Mouse (Mus musculus) midbrain, embryonic 14.5 days (tissue): ENCODE measurements at regions not wholly inside any gene's neighbourhood (a gene's known extent, or its start where the extent isn't known, plus 50 kb on each side); places are given as distances from the start of the nearest gene placed in this dataset.
A peak's percentile ranks its signal among the peaks of the same experiment; 100 is the strongest.
"Not testable (repeated sequence)": the region's sequence is repeated elsewhere in the genome, so short reads cannot be mapped to it uniquely, and the experiment has no call there.

Experiments used
- ATAC-seq: fragments of 200-750 bp; cut with Nextera tagmentation; 2 replicates; pipeline ENCODE4 v1.8.0; 2017; ENCODE audit warnings: moderate number of reproducible peaks, moderate library complexity; ENCODE audit not compliant: low FRiP score, low TSS enrichment
- DNase-seq: peaks from one replicate; pipeline ENCODE4 v3.0.0-alpha.2; 2015
- H3K27ac ChIP-seq: fragments of 300-500 bp; sonication (generic); replicated peaks from 2 replicates; pipeline ENCODE4 v1.5.1; 2014; ENCODE audit warnings: mild to moderate bottlenecking, low read depth, low read length, moderate library complexity
- H3K27me3 ChIP-seq: fragments of 300-500 bp; sonication (generic); 2 replicates; pipeline ENCODE4 v1.6.1; 2014; ENCODE audit warnings: low read length, control low read depth, mixed read lengths; ENCODE audit not compliant: control insufficient read depth, insufficient read depth
- H3K36me3 ChIP-seq: fragments of 300-500 bp; sonication (generic); 2 replicates; pipeline ENCODE4 v1.6.1; 2014; ENCODE audit warnings: low read length, control low read depth; ENCODE audit not compliant: control insufficient read depth, insufficient read depth
- H3K4me1 ChIP-seq: fragments of 300-500 bp; sonication (generic); 2 replicates; pipeline ENCODE4 v1.6.1; 2014; ENCODE audit warnings: mild to moderate bottlenecking, antibody characterized with exemption, low read length, control low read depth; ENCODE audit not compliant: control insufficient read depth, insufficient read depth
- H3K4me2 ChIP-seq: fragments of 300-500 bp; sonication (generic); 2 replicates; pipeline ENCODE4 v1.6.1; 2014; ENCODE audit warnings: mild to moderate bottlenecking, low read length, moderate library complexity
- H3K4me3 ChIP-seq: fragments of 300-500 bp; sonication (generic); replicated peaks from 2 replicates; pipeline ENCODE4 v1.5.1; 2014; ENCODE audit warnings: low read depth, low read length
- H3K9ac ChIP-seq: fragments of 300-500 bp; sonication (generic); replicated peaks from 2 replicates; pipeline ENCODE4 v1.6.1; 2014; ENCODE audit warnings: mild to moderate bottlenecking, low read length, moderate library complexity
- H3K9me3 ChIP-seq: fragments of 300-500 bp; sonication (generic); 2 replicates; pipeline ENCODE4 v1.6.1; 2016; ENCODE audit warnings: low read length, control low read depth, mixed read lengths; ENCODE audit not compliant: control insufficient read depth
- WGBS: fragments of 180-500 bp; shearing (Covaris S2); extraction: QIAGEN DNeasy Blood & Tissue Kit; methylation state at CpG from one replicate; pipeline ENCODE4 v1.1.7; 2014; 5-methylcytosine and 5-hydroxymethylcytosine counted together

DNA sequence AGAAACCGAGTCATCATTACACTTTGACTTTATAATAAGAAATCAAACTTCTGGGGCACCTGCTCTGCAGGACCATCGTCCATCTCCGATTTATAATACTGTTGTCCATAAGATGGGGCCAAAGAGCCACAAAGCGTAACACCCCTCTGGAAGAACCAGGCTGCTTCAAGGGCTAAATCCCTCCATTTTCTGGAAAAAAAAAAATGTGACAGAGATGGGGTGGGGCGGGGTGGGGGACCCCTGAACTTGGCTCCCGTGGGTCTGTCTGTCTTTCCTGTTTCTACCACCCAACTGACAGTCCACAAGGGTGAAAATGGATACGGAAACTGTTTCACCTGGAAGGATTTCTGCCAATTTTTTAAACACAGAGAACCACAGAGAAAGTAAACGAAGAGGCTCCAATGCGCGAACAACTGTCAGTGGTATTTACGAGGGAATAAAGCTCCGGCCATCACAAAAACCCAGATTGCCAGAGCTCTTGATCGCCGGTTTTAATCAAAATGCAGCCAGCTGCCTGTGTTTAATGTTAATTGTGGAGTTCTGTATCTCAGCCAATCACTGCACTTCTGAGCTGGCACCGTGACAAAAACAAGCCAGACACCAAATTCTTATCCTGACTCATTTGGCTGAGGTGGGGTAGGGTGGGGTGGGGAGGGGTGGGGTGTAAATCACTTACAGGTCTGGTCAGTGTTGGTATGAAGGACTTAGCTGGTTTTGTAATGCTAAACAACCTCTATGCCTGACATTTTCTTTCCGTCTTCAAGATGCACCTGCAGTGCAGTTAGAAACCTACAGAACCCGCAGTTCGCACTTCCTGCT, 122.5 kb upstream of the Dapk1 start:
- no peak overlapping the region for H3K27ac ChIP-seq
- ATAC-seq = peak; percentile 59; the same call in 1 of the 2 replicates

DNA sequence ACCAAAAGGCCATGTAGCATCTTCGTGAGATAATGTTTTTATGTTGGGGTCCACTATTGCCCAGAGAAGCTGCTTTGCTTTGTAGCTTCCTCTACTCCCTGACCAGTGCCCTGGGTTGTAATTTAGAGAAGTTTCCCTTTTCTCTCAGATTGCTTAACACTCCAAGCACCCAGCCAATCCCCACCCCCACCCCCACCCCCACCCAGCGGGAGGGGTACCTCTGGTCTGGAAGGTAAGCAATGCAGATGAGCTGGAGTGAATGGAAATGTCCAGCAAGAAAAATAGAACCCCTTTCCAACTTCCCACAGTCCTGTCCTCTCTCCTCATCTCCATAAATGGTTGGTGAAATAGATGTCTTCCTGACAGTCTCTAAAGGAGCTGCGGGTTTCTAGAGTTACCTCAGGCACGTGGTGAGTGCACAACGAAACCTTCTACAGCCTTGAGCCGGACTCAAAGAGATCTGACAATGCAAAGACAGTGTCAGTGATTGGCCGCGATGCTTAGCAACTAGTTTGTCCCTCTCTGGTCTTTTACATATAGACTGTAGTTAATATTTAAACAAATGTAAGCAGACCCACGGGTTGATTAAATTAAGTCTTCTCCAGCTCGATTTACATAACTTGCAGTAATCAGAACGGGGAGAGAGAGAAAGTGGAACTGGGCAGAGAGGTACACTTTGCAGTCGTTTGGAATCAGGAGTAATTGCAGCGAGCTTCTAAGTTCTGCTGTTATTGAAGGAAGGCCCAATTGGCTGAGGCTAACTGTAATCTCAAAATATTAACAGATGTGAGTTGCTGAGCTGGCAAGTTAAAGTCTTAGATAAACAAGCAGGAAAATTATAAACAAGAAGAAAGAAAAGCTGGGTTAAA, 121.7 kb upstream of the Dapk1 start:
- DNase-seq (peak; percentile 30), ATAC-seq (no peak; the same call in 1 of the 2 replicates)
- Histone ChIP-seq H3K4me1 (peaks cover 15% of the 10 kb centered on the region), H3K27ac (no peak overlapping the region), H3K27me3 (peaks cover 4% of the 10 kb centered on the region; the same call in 1 of the 2 replicates), H3K4me2 (peak overlapping the region; percentile 71), H3K9ac (no peak overlapping the region), H3K9me3 (no peaks in the 10 kb centered on the region), H3K4me3 (no peak overlapping the region), H3K36me3 (no peaks in the 10 kb centered on the region)
- 13% methylated on average over 13 of the region's 13 CpGs for WGBS

More for the DNA sequence above, 122.5 kb upstream of the Dapk1 start:
- H3K36me3 ChIP-seq = no peaks in the 10 kb centered on the region
- peak overlapping the region; percentile 71 for H3K4me2 ChIP-seq
- WGBS = 7% methylated on average over 18 of the region's 18 CpGs
- peak overlapping the region; percentile 44; the same call in 1 of the 2 replicates for H3K9ac ChIP-seq
- peak overlapping the region; percentile 32 for H3K4me3 ChIP-seq
- H3K4me1 ChIP-seq = peaks cover 15% of the 10 kb centered on the region
- H3K9me3 ChIP-seq = no peaks in the 10 kb centered on the region
- DNase-seq = peak; percentile 87
- H3K27me3 ChIP-seq = peaks cover 4% of the 10 kb centered on the region; the same call in 1 of the 2 replicates

DNA sequence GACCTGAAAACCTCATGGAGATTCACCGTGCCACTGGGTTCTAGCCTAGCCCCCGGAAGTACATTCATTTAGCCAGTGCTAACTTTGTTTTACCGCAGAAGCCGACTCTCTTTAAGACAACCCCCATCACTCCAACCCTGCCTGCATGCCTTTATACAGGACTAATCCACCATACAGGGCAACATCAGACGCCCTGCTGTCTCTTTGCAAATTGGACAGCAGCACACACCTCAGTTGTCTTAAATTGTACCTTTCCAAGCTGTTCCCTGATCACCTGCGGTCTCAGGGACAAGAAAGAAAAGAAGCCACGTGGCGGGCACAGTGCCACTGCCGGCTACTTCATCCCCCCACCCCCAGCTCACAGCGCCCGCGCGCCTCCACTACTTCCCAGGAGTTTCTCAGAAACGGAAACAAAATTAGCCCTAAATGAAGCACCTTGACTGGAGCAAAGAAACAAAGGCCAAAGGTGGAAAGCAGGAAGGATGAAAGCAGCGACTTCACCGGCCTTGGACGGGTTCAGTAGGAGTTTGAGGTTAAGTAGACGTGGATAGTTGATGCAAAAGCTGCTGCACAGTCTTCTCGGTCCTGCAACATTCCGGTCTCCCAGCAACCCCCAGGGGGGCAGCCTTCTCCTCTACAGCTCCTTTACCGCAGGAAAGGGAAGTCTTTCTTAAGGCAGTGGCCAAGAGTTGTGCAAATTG, 120.9 kb upstream of the Dapk1 start:
- DNase-seq = peak; percentile 52
- ATAC-seq = no peak
- H3K36me3 ChIP-seq = no peaks in the 10 kb centered on the region
- 4% methylated on average over 21 of the region's 21 CpGs for WGBS
- no peaks in the 10 kb centered on the region for H3K9me3 ChIP-seq
- H3K4me3 ChIP-seq = no peak overlapping the region
- no peak overlapping the region for H3K27ac ChIP-seq
- H3K27me3 ChIP-seq = peaks cover 4% of the 10 kb centered on the region; the same call in 1 of the 2 replicates
- H3K9ac ChIP-seq = no peak overlapping the region
- peak overlapping the region; percentile 37 for H3K4me2 ChIP-seq
- peaks cover 15% of the 10 kb centered on the region for H3K4me1 ChIP-seq

DNA sequence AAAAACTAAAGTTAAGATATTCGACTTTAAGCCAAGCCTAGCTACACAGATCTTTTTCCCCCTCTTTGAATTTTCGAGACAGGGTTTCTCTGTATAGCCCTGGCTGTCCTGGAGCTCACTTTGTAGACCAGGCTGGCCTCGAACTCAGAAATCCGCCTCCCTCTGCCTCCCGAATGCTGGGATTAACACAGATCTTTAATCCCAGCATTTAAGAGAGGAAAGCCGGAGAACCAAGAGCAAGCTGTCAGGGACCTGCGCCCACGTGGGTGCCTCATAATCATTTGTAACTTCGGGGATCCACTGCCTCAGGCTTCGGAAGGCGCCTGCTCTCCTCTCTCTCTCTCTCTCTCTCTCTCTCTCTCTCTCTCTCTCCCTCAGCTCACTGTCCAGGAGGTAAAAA, 120.3 kb upstream of the Dapk1 start:
- H3K9me3 ChIP-seq, H3K27ac ChIP-seq, H3K27me3 ChIP-seq, H3K36me3 ChIP-seq, H3K4me2 ChIP-seq, DNase-seq, H3K9ac ChIP-seq, H3K4me3 ChIP-seq, ATAC-seq: not testable (repeated sequence)
- H3K4me1 ChIP-seq = peaks cover 15% of the 10 kb centered on the region
- 64% methylated on average over 11 of the region's 11 CpGs for WGBS

DNA sequence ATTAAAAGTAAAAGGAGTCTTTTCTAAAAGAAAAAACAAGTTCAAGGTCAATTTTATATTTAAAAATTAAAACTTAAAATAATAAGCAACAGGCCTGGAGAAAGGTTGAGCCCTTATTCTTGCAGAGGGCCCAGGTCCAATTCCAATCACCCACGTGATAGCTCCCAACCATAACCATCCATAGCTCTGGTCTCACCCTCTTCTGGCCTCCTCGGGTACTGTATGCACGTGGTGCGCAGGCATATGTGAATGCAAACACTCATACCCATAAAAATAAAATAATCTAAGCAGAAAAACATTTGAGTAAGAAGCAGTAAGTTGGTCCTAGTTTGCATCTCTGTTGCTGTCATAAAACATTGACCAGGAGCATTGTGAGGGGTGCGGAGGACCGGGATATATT, 119.8 kb upstream of the Dapk1 start:
- H3K27me3 ChIP-seq = peaks cover 4% of the 10 kb centered on the region; the same call in 1 of the 2 replicates
- DNase-seq = no peak
- WGBS = 97% methylated on average over 6 of the region's 6 CpGs

DNA sequence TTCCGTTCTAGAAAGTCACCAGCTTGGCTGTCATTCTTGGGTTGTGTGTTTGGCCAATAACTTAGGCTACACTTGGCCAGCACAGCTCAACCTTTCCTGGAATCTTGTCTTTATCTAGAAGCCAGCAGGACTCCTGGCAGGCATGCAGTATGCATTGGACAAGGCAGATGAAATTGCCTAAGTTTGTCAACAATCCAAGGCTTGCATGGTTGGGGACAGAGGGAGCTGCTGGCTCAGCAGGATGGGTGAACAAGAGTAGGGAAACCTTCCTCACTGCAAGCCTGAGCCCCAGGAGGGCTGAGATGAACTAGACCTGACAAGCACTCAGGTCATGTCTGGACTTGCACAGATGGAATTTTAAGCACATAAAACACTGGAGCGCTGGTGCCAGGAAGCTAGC, 115.6 kb upstream of the Dapk1 start:
- DNase-seq = no peak

More for the DNA sequence above, 119.8 kb upstream of the Dapk1 start:
- H3K9me3 ChIP-seq = no peaks in the 10 kb centered on the region
- H3K9ac ChIP-seq = no peak overlapping the region
- H3K4me3 ChIP-seq = no peak overlapping the region
- no peak overlapping the region for H3K4me2 ChIP-seq
- ATAC-seq = no peak
- no peaks in the 10 kb centered on the region for H3K36me3 ChIP-seq
- H3K4me1 ChIP-seq = peaks cover 15% of the 10 kb centered on the region
- H3K27ac ChIP-seq = no peak overlapping the region

DNA sequence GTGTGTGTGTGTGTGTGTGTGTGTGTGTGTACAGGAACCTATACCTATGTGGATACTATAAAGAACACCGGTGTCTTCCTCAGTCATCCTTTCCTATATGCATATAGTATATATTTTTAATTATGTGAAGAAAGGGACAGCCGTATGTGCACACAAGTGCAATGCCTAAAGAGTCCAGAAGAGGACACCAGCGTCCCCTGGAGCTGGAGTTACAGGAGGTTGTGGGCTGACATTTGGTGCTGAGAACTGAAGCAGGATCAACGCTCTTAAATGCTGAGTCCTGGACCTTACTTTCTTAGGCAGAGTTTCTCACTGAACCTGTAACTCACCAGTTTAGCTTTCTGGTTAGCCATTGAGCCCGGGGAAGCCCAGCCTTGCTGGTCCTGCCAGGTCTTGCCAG, 114.9 kb upstream of the Dapk1 start:
- no peak overlapping the region for H3K27ac ChIP-seq
- no peak overlapping the region for H3K9ac ChIP-seq
- H3K4me1 ChIP-seq = no peaks in the 10 kb centered on the region
- H3K4me2 ChIP-seq = no peak overlapping the region
- H3K36me3 ChIP-seq = no peaks in the 10 kb centered on the region
- ATAC-seq (no peak), DNase-seq (no peak)
- no peaks in the 10 kb centered on the region for H3K27me3 ChIP-seq
- 94% methylated on average over 5 of the region's 5 CpGs for whole genome bisulfite sequencing
- no peaks in the 10 kb centered on the region for H3K9me3 ChIP-seq
- no peak overlapping the region for H3K4me3 ChIP-seq

More for the DNA sequence above, 115.6 kb upstream of the Dapk1 start:
- Histone ChIP-seq H3K27ac (no peak overlapping the region), H3K9me3 (no peaks in the 10 kb centered on the region), H3K36me3 (no peaks in the 10 kb centered on the region), H3K27me3 (no peaks in the 10 kb centered on the region), H3K9ac (no peak overlapping the region), H3K4me3 (no peak overlapping the region), H3K4me1 (no peaks in the 10 kb centered on the region), H3K4me2 (no peak overlapping the region)
- ATAC-seq = no peak
- 87% methylated on average over 2 of the region's 2 CpGs for WGBS

DNA sequence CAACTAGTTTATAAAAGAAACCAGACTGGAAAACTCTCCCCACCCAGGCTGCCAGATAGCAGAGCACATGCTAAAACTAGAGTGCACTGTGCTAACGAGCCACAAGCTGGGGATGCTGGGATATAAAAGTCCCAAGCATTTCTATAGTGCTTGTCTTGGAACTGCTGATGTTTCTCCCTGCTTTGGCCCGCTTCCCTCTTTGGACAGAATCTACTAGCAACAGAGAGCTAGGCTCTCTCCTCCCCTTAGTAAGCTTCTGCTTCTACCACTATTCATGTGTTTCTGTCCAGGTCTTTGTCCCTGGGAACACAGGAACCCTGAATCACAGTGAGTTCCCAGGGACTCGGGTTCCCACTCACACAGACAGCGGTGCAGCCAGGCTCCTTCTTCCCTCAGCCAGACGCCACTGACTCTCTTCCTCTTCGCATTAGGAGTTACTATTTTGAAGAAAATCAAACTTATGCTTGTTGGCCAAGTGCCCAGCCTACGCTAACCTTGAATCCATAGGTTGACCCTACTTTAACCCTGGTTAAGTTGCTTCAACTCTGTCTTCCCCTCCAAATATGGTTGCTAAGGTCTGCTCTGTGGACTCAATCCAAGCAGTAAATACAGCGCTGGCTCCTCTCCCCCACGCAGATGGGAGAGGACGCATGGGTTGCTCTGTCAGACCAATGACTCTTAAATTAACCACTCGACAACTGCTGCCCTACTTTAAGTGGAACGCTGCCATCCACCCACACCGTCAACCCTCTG, 113.4 kb upstream of the Dapk1 start:
- H3K27me3 ChIP-seq = no peaks in the 10 kb centered on the region
- no peaks in the 10 kb centered on the region for H3K4me1 ChIP-seq
- no peaks in the 10 kb centered on the region for H3K36me3 ChIP-seq
- no peak overlapping the region for H3K4me3 ChIP-seq
- ATAC-seq (no peak), DNase-seq (peak; percentile 12)
- H3K9ac ChIP-seq = no peak overlapping the region
- WGBS = 80% methylated on average over 13 of the region's 13 CpGs
- H3K4me2 ChIP-seq = no peak overlapping the region
- no peak overlapping the region for H3K27ac ChIP-seq
- H3K9me3 ChIP-seq = no peaks in the 10 kb centered on the region
